Mouse (Mus musculus) heart, postnatal 4 days (tissue): ENCODE measurements around the gene Mast3. TPM values are rescaled to one million over a fixed set of nuclear protein-coding genes. Genes with fewer than 3 reads are reported as not detected.

ENCODE experiments used
- DNase-seq: peaks from one replicate; pipeline ENCODE4 v3.0.0; 2021
- total RNA-seq, 2 experiments: library from RNA; stranded (reverse); gene quantifications; 2 replicates each; pipeline ENCODE4 v1.2.3; 2021

Mast3 gene
- total RNA-seq = 1 to 10 TPM; 8.4 to 8.9 TPM

- peak; percentile 89 for DNase-seq
Observed at GRCm38 (mm10) chr8:70804481-70805206, at the start of gene Mast3. TSS of gene Mast3 (minus strand) at chr8:70805054.

DNA sequence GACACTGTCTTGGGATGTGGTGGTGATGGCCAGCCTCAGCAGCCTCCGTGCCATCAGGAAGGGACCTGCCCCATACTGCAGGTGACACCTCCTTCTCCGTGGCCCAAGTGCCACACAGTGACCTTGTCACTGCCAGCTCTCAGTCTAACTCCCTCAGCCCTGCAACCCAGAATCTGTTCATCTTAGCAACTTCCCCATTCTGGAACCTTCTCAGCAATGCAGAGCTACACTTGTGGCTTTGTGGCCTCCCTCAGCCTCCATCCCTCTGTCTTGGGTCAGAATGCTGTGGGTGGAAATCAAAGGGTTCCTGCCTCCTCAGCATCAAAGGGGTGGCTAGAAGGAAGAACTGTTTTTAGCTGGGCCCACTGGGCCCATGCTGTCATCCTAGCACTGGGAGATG lies 49.0 kb upstream of the Mast3 start:
- DNase-seq = no peak

GRCm38 (mm10) chr8:70852595-70853231 lies 47.9 kb upstream of the Mast3 start:
- DNase-seq = no peak

GRCm38 (mm10) chr8:70851837-70852236 lies 47.0 kb upstream of the Mast3 start:
- DNase-seq = no peak

DNA sequence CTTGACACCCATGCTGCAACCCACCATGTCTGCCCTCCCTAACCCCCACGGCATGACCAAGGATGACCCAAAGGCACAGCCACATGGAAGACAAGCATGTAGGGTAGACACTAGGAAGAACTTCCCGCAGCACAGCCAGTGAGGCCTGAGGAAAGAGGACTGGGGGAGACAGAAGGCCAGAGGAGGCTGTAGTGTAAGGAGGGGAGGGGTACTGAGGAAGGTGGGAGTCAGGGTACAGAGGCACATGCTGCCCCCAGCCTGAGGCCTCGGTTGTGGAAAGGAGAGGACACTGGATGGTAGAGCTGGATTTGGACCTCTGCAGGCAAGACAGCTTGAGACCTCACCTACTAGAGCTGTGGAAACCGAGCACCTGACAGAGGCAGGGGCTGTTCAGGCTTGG lies 46.1 kb upstream of the Mast3 start:
- DNase-seq = no peak

DNA sequence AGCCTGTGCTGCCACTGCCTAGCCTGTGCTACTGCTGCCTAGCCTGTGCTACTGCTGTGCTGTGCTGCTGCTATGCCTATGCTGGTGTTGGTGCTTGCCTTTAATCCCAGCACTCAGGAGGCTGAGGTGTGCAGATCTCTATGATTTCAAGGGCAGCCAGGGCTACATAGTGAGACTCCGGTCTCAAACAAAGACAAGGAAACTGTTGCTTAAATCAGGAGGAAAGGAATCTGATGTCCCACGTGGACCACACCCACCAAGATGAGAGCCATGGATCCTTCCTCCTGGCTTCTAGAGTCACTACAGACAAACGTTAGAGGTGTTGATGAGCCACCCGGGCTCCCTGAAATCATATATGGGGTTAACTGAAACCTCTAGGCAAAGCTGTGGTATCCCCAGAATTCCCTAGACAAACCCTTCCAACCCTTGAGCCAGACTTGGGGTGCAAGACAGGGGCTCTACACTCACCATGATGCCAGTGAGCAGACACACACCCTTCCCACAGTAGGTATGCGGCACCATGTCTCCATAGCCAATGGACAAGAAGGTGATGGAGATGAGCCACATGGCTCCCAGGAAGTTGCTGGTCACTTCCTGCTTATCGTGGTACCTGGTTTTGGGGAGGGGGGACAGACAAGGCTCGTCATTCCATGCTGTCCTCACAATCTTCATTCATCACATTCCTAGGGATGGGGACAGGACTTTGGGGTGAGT lies 45.4 kb upstream of the Mast3 start:
- no peak for DNase-seq

DNA sequence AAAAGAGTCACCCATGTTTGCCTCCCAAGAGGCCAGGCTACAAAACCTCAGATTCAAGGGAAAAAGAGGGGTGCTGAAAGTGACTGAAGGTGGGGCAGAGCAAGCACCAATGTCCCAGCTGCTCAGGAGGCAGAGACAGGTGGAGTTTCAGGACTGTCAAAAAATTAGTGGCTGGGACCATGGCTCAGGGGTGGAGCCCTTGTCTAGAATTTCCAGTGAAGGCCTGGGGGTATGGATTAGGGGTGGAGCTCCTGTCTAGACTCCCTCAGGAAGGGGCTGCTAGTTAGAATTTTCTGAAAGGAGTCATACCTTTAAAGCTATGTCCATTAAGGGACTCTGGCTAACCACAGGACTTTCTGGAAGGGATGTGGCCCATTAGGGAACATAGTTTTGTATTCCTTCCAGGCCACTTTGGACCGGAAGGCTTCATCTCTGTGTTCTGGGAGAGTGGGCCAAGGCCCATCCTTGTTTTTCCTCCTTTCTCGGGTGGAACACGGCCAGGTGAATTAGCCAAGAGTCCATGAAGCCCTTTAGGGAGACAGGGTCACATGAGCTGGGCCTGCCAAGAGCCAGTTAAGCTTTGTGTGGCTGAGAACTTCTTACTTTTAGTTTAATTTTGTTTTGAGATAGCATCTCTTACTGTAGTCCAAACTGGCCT lies 44.6 kb upstream of the Mast3 start:
- no peak for DNase-seq

DNA sequence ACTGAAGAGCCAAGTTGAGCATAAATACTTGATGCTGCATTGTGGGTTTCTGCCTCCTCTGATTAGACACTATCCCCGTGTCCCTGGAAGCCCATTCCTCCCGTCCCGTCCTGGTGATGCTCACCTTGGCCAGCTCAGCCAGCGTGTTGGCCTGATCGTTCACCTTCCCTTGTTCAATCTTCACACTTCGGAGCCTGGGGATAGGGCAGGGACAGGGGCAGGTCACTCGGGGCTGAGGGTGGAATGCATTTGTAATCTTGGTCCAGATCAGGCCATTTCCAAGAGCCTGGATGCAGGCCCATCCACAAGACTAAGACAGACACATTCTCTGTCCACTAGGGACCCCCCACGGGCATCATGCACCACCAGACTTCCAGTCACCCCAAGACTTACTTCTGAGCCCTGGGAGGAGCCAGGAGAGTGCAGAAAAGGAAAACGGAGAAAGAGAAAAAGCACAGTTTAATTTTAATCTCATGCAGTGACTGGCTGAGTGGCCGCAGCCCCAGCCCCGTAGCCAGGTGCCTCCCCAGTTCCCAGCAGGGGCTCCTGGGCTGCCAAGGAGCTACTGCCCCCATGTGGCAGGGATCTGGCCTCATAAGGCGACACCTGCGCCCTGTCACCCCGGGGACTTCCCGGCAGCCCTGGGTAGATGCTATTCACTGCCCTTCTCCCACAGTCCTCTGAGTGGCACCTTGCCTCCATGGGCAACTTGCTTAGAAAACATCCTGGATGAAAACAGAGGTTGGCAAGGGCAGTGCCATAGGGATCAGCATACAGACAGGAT lies 41.7 kb upstream of the Mast3 start:
- DNase-seq = no peak

DNA sequence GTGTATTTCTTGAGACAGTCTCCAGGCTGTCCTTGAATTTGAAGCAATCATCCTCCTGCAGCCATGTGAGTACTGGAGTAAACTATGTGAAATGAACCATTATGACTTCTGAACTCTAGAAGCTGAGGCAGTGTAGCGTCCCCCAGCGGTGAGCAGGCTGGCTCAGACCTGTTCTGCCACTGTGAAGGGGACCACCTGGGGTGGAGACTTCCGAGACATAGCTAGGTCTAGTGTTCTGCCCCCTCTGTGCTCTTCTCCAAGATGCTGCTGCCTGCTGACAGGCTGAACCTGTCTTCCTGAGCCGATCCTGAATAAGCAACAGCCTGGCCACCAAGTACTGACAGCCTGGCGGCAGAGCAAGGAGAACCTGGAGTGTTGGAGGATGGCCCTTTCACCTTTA lies 40.3 kb upstream of the Mast3 start:
- DNase-seq = no peak

GRCm38 (mm10) chr8:70844523-70844922 lies 39.7 kb upstream of the Mast3 start:
- peak; percentile 96 for DNase-seq

GRCm38 (mm10) chr8:70843941-70844340 lies 39.1 kb upstream of the Mast3 start:
- no peak for DNase-seq

GRCm38 (mm10) chr8:70843214-70843773 lies 38.4 kb upstream of the Mast3 start:
- DNase-seq = no peak

GRCm38 (mm10) chr8:70842484-70842883 lies 37.6 kb upstream of the Mast3 start:
- DNase-seq = no peak

GRCm38 (mm10) chr8:70841147-70842072 lies 36.6 kb upstream of the Mast3 start:
- peak; percentile 95 for DNase-seq

DNA sequence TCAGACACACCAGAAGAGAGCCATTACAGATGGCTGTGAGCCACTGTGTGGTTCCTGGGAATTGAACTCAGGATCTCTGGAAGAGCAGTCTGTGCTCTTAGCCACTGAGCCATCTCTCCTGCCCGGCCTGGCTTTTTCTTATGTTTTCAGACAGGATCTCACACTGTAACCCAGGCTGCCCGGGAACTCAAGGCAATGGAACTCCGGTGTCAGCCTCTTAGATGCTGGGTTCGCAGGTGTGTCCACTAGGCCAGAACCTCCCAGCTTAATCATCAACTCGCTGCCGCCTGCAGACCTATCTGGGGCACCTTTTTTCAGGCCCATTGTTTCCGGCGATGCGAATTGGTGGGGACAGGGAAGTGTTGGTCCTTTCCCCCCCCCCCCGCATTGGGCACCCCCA lies 35.7 kb upstream of the Mast3 start:
- no peak for DNase-seq

GRCm38 (mm10) chr8:70839408-70840351 lies 34.8 kb upstream of the Mast3 start, which contains the start of gene Arrdc2:
TSS of gene Arrdc2 (minus strand) at chr8:70839720.
- DNase-seq = peak; percentile 99

- no peak for DNase-seq
Observed at GRCm38 (mm10) chr8:70838654-70839407, 34.0 kb upstream of the Mast3 start.

- DNase-seq = no peak
Observed at GRCm38 (mm10) chr8:70836666-70837065, 31.8 kb upstream of the Mast3 start.

DNA sequence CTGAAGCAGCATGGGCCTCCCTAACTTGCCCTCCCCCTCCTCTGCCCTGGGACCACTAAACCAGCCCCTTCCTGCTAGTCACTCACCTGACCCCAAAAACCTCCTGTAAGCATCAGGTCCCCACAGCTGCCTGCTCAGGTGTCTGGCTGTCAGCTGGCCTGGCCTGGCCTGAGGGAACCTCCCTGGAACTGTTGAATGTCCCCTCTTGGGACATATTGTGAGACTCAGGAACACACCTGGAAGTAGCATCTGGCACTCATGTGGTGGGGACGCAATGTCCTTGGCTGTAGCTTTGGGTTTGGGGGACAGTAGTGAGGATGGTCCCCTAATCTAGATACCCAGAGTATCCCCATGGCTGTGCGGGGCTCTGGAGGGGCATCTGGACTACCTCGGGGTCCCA lies 29.2 kb upstream of the Mast3 start:
- DNase-seq = no peak
